Mouse (Mus musculus): ENCODE measurements around the gene Khnyn.
A peak's percentile ranks its signal among the peaks of the same experiment; 100 is the strongest.

The Khnyn gene

DNA sequence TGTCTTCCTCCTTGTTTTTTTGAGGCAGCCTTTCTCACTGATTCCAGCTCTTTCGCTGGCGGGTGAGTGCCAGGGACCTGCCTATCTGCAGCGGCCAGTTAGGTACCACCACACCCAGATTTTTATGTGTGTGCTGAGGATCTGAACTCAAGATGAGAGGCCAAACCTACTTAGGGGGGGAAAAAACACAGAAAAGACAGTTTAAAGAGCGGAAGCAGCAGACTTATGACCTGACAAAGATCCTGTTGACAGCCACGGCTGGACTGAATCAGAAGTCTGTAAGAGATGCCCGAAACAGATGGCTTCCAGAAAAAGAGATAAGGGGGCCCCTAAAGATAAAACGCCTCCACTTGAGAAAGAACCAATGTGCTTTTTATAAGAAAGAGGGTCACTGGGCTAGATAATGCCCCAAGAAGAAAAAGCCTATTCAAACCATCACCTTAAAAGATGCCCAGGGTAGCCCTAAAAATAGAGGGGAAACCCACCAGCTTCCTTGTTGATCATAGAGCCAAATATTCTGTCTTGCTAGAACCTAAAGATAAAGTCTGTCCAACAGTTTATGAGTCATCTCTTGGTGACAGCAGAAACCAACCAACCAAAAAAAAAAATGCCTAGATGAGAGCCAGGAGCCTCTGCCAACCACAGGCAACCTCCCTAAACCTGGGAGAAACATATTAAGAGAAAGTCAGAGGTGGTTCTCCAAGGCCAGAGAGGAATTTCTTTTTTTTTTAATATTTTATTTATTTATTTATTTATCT is 37.9 kb downstream of the Khnyn start:
- DNase-seq = no peak

DNA sequence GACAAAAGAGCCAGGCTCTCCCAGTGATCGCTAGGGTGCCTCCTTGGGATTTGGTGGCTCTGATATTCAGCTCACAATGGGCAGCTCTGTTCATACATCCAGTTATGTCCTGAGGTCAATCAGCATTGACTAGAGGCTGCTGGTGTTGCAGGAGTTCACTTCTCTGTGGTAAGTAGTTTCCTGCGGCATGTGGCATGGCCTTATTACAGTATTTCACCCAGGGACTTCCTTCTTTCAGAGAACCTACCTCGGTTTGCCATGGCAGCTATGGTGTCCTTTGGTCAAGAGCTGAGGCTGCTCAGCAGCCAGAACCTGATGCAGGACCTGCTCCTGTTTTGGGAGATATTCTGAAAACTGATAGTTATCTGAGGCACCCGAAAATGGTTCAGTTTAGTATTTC is 42.1 kb downstream of the Khnyn start:
- DNase-seq = no peak

DNA sequence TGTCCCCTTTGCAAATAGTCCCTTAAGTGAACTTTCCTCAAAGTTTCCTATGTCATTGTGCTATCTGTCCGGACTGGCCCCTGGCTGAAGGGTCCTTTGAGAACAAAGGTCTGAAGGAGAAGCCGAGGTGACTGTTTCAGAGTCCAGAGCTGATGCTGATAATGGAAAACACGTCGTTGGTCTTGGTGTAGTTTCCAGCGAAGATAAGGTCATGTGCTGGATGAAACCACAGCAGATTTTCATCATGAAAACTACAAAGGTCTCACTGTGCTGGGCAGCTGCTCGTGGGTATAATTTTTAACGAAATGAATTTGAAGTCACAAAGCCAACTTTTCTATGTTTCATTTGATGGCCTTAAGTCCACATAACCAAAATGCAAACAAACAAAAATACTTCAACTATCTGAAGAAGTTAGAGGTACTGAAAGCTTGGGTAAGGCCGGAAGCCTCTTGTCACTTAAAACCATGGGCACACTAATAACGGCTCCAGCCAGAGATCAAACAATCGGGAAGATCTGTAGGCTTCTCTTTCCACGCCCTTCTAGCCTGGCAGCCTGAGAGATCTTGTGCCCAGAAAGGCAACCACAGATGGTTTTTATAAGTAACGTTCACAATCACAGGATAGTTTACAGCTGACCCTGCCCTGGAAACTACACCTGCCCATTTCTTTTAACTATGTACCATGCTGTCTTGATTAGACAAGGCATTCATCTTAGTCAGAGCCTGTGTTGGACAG is 44.7 kb downstream of the Khnyn start:
- no peak for DNase-seq

DNA sequence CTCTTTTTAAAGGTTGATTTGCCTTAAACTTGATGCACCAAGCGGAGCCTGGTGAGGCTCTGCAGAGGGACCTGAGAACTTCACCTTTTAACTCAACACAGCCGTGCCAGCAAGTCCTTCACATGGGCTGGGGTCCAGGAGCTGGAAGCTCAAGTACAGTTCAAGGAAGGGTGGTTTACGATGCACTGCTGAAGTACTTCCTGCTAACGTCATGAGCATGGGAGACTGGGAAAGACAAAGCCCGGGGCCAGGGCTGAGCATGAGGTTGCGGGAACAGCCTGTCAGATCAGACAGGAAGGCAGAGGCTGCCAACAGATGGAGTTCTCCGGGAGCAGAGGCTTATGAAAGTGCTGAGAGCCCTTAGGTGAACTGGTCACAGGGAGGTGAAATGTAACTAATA is 48.8 kb downstream of the Khnyn start:
- DNase-seq = peak; percentile 96

DNA sequence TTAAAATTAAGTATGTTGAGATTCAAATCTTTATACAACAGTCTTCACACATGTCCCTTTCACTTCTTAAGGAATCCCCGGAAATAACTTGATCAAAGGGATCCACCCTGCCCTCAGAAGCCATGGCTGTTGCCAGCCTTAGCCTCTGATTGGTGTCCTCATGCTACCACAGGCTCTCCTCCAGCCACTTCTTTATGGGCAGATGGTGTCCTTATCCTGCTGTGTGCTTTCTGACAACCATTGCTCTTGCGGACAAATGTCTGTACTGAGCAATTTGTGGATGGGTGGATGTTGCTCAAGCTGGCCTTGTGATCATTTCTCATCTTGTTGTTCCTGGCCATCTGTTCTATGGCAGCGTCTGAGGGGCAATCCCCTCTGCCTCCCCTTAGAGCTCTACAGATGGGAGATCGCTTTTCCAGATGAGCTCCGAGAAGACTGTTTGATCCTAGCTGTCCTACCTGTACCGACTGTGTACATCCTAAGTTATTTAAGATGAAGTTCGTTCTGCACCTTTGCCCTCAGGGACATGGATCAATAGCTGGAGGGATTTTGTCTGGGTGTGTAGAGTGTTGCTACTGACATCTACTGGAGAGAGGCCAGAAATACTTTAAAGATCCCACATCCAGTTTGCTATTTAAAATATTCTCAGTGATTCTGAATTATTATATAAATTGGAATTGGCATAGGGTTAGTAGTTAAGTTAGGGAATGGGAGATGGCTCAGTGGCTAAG is 55.5 kb downstream of the Khnyn start:
- DNase-seq = no peak

DNA sequence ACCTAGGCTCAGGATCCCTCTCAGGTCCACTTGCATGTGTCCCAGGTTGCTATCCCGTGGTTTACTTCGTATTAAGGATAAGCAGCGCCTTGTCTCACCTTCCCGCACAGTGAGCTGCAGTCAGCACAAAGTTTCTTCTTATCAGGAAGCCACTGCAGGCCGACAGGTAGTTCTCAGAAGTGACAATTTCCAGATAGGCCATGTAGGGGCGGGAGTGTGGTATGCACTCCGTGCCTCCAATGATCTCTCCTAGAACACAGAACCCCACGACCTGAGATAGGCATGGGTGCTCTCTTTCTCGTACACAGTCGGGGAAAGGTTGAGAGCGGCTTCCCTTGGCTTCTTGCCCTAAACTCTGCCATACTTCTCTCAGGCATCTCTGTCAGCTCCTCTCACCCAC is 58.9 kb downstream of the Khnyn start:
- DNase-seq = peak; percentile 41

DNA sequence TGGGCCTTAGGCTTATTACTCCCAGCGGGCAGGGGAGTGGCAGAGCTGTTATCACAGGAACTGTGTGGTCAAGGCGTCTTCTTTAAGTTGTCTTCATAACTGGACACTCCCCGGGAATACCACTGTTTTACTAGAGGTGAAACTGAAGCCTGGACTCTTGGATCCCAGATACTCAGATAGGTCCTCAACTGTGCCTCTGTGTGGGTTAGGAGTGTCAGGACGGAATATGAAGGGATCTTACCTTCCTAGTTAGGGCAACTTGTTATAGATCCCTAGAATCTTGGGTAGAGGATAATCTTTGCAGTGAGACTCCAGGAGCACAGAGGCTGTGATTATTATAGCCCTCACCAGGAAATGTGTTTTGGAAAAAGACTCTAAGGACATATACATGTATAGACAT is 59.8 kb downstream of the Khnyn start, which contains the start of gene Cma1:
Gene Cma1 (minus strand): TSS at position 101 of the 400 bp plus-strand sequence.
- no peak for DNase-seq

DNA sequence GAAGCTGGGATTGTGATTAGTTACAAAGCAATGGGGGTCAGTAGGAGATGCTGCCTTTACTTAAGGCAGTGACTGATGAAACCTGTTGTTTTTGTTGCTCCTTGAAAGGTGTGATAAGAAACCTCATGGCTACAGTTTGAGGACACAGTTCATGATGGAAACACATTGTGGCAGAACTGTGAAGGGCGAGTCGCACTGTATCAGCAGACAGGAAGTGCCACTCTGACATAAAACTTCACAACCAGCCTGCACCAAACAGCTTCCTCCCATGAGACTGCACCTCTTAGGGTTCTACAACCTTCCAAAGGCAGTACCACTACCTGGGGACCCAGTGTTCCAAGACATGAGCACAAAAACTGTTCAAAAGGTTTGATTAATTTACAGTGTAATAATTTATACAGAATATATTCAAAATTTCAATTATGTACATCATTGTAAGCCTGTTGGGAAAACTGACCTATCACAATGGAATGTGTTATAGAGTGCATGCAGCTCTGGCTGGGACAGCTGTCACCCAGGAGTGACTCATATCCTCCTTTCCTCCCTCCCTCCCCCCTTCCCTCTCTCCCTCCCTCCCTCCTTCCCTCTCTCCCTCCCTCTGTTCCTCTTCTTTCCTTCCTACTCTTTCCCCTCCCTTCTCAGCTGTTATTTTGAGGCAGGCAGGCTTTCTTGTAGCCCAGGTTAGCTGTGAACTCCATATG is 61.7 kb downstream of the Khnyn start:
- DNase-seq = no peak

All from heart, adult 11 months (tissue).